Mouse (Mus musculus): ENCODE data around the gene Atp11a.

Gene Atp11a

GRCm38 (mm10) chr8:12772319-12772718 lies 15.5 kb downstream of the Atp11a start:
- no peak for DNase-seq (ENCODE audit: low spot score in 2 of 2)

DNA sequence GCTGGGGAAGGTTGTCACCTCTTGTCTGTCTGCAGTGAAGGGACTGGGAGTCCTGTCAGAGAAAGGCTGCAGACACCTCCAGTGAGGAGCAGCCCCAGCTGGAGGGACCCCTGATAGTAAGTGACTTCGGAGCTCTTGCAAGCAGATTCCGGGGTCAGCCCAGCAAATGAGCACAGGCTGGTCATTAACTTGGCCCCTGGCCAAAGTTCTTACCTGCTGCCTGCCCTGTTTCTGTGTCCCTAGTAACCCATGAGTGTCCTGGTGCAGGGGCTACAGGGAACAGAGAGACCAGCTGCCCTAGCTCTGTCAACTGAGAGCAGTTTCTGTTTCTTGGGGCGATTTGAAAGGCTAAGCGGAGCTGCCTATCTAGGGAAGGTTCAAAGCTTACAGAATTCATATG lies 17.1 kb downstream of the Atp11a start:
- no peak for DNase-seq (ENCODE audit: low spot score in 2 of 2)

- no peak for DNase-seq (ENCODE audit: low spot score in 2 of 2)
Measured at GRCm38 (mm10) chr8:12774872-12775298, 18.1 kb downstream of the Atp11a start.

DNA sequence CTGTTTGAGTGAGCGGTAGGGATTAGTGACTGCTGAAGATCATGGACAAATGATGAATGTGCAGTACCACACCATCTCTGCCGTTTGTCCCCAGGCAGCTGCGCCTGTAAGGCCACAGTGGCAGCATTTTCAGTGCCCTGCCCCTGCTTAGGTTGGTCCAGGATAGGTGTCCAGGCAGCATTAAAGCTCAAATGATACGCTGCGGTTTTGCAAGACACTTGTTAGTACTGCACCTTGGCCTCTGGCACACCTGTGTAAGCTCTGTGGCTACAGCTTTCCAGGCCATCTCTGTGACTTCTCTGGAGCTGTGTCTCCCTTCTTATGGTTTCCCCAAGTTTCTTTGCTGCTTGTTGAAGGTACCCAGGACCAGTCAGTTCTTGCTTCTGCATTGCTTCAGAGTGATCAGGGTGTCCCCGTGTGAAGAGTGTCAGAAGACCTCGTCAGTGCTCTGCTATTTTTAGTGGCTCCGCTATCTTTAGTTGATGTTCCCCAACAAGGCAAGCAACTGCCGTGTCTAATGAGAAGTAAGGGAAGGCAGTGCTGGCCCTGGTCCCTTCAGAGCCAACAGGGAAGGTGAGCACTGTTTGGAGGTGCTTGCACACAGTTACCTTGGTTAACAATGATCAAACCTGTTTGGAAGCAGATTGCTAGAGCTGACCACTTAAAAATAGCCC lies 18.6 kb downstream of the Atp11a start:
- no peak for DNase-seq (ENCODE audit: low spot score in 2 of 2)

DNA sequence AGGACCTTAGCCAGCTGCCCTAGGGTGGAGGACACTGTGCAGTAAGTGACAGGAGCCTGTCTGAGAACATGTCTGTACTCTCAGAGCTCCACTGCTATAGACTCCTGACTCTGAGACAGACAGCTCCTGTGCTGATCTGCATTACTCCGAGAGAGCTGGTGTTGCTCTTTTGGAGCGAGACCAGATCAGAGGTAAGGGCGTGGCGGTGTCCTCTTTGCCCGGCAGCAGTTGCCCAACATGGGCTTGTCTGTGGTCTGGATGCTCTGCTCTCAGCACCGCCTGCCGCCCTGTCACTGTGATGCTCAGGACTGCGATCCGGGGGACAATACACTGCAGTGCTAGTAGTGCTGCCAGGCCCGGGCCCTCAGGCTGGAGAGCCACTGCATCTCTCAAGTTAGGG lies 19.4 kb downstream of the Atp11a start:
- no peak for DNase-seq (ENCODE audit: low spot score in 2 of 2)

GRCm38 (mm10) chr8:12777171-12777570 lies 20.4 kb downstream of the Atp11a start:
- no peak for DNase-seq (ENCODE audit: low spot score in 2 of 2)

GRCm38 (mm10) chr8:12779541-12779940 lies 22.7 kb downstream of the Atp11a start:
- no peak for DNase-seq (ENCODE audit: low spot score in 2 of 2)

- DNase-seq (ENCODE audit: low spot score in 2 of 2) = no peak
Measured at GRCm38 (mm10) chr8:12785508-12785907, 28.7 kb downstream of the Atp11a start.

- DNase-seq (ENCODE audit: low spot score in 2 of 2) = no peak
Measured at GRCm38 (mm10) chr8:12786261-12786957, 29.6 kb downstream of the Atp11a start.

GRCm38 (mm10) chr8:12786958-12787301 lies 30.1 kb downstream of the Atp11a start:
- no peak for DNase-seq (ENCODE audit: low spot score in 2 of 2)

DNA sequence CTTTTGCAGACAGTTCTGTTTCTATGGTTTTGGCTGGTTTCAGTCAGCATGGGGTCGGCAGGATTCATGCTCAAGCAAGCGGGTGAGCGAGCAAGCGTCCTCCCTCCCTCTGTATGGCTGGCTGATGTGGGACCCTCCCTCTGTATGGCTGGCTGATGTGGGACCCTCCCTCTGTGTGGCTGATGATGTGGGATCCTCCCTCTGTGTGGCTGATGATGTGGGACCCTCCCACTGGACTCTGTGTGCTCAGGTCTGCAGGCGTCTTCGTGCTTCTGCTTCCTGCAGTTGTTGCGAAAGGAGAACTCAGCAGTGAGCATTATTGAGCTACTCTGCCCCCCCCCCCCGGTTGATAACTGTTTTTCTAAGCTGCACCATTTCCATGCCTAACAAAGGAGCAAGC lies 30.6 kb downstream of the Atp11a start:
- DNase-seq (ENCODE audit: low spot score in 2 of 2) = no peak

- no peak for DNase-seq (ENCODE audit: low spot score in 2 of 2)
Measured at GRCm38 (mm10) chr8:12788695-12789094, 31.9 kb downstream of the Atp11a start.

DNA sequence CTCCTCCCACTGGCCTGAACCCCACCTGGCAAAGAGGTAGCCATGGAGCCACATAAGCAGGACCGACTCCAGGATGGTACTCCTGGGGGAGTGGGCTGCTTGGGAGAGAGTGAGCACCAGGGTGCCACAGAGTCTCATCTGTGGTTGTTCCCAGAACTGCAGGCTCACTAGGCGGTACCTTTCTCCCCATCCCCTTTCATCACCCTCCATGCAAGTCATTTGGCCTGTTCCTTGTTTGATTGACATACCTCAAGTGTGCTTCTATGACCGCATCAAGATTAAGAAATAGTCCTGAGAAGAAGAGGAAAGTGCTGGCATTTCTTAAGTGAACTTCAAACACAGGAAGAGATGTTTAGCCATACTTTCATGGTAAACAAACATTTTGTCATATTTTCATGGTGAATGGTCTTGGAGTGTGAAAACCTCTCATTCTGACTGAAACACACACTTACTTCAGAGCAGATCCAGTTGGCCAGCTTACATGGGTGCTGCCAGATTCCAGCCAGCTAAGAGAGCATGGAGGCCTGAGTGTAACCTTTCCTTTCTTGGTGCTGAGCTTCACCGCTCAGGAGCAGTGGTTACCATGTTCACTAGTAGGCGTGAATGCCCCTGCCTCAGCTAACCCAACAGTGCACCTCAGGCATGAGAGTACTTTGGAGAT lies 38.3 kb downstream of the Atp11a start:
- DNase-seq (ENCODE audit: low spot score in 2 of 2) = no peak

DNA sequence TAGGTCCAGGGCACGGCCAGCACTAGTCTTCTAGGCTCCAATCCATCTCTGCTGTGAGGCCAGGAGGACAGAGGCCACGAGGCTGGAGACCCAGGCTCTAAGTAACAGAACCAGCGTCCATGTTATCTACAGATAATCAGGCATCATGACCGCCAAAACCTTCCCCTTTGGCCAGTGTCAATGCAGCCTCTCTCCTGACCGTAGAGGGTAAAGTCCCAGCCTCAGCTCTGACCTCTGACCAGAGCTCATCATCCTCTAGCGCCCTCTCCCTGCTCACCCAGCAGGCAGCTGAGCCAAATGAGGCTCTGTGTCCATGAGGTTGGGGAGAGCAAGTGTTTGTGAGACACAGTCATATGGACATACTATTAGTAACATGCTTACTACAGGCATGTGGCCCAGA lies 42.3 kb downstream of the Atp11a start:
- no peak for DNase-seq (ENCODE audit: low spot score in 2 of 2)

GRCm38 (mm10) chr8:12799832-12800231 lies 43.0 kb downstream of the Atp11a start:
- no peak for DNase-seq (ENCODE audit: low spot score in 2 of 2)

GRCm38 (mm10) chr8:12800246-12800645 lies 43.4 kb downstream of the Atp11a start:
- DNase-seq (ENCODE audit: low spot score in 2 of 2) = no peak

GRCm38 (mm10) chr8:12801586-12801985 lies 44.8 kb downstream of the Atp11a start:
- DNase-seq (ENCODE audit: low spot score in 2 of 2) = no peak

DNA sequence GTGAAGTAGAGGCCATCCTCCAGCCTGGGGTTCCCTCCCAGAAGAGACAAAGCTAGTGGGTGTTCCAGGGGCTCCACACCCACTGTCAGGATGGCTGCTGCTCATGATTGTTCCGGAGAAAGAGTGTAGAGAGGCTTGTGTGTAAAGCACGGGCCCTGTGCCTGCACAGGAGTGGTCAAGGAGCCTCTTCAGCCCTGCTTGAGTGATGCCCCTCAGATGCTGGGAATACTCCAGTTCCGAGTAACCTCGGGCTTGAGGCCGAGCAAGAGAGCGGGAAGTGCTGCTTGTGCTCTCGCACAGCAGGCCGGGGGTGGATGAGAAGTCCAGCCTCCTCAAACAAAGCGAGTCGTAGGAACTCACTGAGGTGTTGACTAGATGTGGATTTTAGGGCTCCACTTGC lies 46.3 kb downstream of the Atp11a start:
- DNase-seq (ENCODE audit: low spot score in 2 of 2) = no peak

DNA sequence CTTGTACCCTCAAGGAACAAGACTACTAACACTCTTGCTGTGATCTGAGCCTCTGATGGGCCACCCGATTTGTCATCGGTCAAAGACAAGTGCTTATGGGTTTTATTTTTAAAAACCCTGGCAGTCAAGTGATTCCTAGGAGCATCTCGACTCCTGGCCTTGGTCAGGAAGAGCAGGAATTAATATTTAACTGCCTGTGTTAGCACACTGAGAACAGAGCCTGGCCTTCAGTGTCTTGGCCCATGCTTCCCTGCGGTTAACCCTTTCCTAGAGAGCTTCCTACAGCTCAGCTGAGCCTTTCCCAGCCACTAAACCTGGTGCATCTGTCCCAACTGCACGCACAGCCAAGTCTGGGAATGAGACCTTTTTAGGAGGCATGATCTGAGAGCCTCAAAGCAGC lies 48.1 kb downstream of the Atp11a start:
- no peak for DNase-seq (ENCODE audit: low spot score in 2 of 2)

DNA sequence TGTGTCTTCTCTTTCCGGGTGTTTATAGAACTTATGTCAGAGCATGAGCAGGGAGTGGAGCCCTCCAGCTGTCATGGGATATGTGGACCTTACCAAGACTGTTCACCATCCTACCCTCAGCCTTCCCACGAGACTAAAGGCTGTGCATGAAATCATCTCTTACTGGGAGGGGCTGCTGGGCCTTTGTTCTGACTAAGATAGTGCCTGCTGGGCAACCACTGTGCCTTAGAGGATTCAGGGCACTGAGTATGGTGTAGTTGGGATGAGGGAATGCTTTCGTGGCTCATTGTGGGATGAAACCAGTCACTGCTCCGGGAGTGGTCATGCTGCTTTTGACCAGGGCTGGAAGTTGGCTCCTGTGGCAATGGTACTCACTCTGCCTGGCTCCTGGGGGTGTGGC lies 48.8 kb downstream of the Atp11a start:
- no peak for DNase-seq (ENCODE audit: low spot score in 2 of 2)

- DNase-seq (ENCODE audit: low spot score in 2 of 2) = no peak
Measured at GRCm38 (mm10) chr8:12808018-12808417, 51.2 kb downstream of the Atp11a start.

DNA sequence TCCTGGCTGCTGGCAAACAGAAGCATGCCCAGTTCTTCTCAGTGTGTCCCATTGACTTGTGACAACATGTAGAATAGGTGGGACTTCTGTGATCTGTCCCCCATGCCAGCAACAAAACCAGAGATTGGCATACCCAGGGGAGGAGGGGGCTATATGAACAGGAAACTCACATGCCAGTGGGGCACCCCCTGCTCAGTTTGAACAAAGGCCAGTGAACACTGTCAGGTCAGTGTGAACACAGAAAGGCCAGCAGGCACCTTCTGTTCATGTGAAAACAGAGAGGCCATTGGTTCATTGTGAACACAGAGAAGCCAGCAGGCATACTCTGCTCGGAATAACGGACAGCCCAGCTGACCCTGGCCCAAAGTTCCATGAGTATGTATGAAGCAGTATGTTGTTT lies 52.7 kb downstream of the Atp11a start:
- no peak for DNase-seq (ENCODE audit: low spot score in 2 of 2)

DNA sequence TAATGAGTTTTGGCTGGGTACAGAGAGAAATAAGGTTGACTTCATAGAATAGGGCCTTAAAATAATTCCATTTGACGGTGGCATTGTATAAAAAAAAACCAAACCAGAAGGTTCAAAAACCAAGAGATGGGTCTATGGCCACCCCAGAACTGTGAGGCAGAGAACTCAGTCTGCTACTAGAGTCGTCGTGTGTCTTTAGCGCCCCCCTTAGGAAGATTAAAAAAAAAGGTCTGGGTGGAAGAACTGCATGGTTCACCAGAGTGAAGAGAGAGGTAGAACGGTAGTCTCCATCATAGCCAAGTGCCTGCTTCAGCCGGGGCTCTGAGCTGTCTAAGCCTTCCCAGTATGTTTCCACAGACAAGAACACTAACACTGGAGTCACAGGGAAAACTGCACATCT lies 54.4 kb downstream of the Atp11a start:
- no peak for DNase-seq (ENCODE audit: low spot score in 2 of 2)

All from left cerebral cortex, adult 9 months (tissue).